Mouse (Mus musculus): ENCODE data around the gene Rrp1b. TPM values are rescaled to one million over a fixed set of nuclear protein-coding genes. Genes with fewer than 3 reads are reported as not detected.
A peak's percentile ranks its signal among the peaks of the same experiment; 100 is the strongest.

The Rrp1b gene
- total and polyA plus RNA-seq, 3 experiments = 78.6 to 84.1 TPM; not detected in 1

GRCm38 (mm10) chr17:32099574-32099942 lies 63.7 kb downstream of the Rrp1b start:
- Histone ChIP-seq H3K4me1 (ENCODE audit: control insufficient read depth in 1 of 2, insufficient read depth in 2 of 2, low read length in 2 of 2) (no peaks in the 10 kb centered on the region), H3K4me3 (ENCODE audit: control insufficient read depth in 1 of 2, insufficient read depth in 1 of 2, low read depth in 2 of 2, low read length in 2 of 2) (no peak overlapping the region), H3K27me3 (ENCODE audit: control insufficient read depth in 1 of 2, insufficient read depth in 2 of 2, low read length in 2 of 2) (no peaks in the 10 kb centered on the region), H3K27ac (ENCODE audit: control insufficient read depth, low read depth, low read length) (no peak overlapping the region), H3K9me3 (replicated peaks; ENCODE audit: insufficient read depth, low read length) (no peaks in the 10 kb centered on the region), H3K79me2 (ENCODE audit: control insufficient read depth, insufficient read depth, low read length, poor library complexity) (no peaks in the 10 kb centered on the region), H3K9ac (ENCODE audit: control insufficient read depth, low read depth, low read length, poor library complexity, severe bottlenecking) (no peak overlapping the region), H3K36me3 (ENCODE audit: control insufficient read depth in 1 of 2, insufficient read depth in 2 of 2, low read length in 2 of 2) (no peaks in the 10 kb centered on the region)
- no peak for DNase-seq (ENCODE audit: low read depth, low spot score)
- TF ChIP-seq SMC3 (IDR thresholded peaks at IDR 0.05; ENCODE audit: low read depth, low read length) = no peak
- no peak for TF ChIP-seq CHD2 (IDR thresholded peaks at IDR 0.05; ENCODE audit: low read length)
- no peak for TF ChIP-seq RCOR1 (IDR thresholded peaks at IDR 0.05; ENCODE audit: low read depth, low read length)
- TF ChIP-seq POLR2AphosphoS2 (IDR thresholded peaks at IDR 0.05; ENCODE audit: low read length) = no peak
- no peak for TF ChIP-seq USF2 (IDR thresholded peaks at IDR 0.05; ENCODE audit: borderline replicate concordance in 1 of 2, insufficient read depth in 1 of 2, low read depth in 1 of 2, low read length in 2 of 2)
- TF ChIP-seq NELFE (IDR thresholded peaks at IDR 0.05; ENCODE audit: low read depth, low read length) = no peak
- no peak for TF ChIP-seq RAD21 (IDR thresholded peaks at IDR 0.05; ENCODE audit: low read depth, low read length)
- TF ChIP-seq ZMIZ1 (IDR thresholded peaks at IDR 0.05; ENCODE audit: low read depth, low read length) = no peak
- TF ChIP-seq E2F4 (IDR thresholded peaks at IDR 0.05; ENCODE audit: borderline replicate concordance, low read depth, low read length) = no peak
- TF ChIP-seq MEF2A (IDR thresholded peaks at IDR 0.05; ENCODE audit: extremely low read depth, insufficient replicate concordance, low read depth, low read length, poor library complexity, severe bottlenecking) = no peak

GRCm38 (mm10) chr17:32099943-32100586 lies 64.2 kb downstream of the Rrp1b start:
- Histone ChIP-seq H3K9me3 (replicated peaks; ENCODE audit: insufficient read depth, low read length) (no peaks in the 10 kb centered on the region), H3K36me3 (ENCODE audit: control insufficient read depth in 1 of 2, insufficient read depth in 2 of 2, low read length in 2 of 2) (no peaks in the 10 kb centered on the region), H3K79me2 (ENCODE audit: control insufficient read depth, insufficient read depth, low read length, poor library complexity) (no peaks in the 10 kb centered on the region), H3K27ac (ENCODE audit: control insufficient read depth, low read depth, low read length) (no peak overlapping the region), H3K4me1 (ENCODE audit: control insufficient read depth in 1 of 2, insufficient read depth in 2 of 2, low read length in 2 of 2) (no peaks in the 10 kb centered on the region), H3K4me3 (ENCODE audit: control insufficient read depth in 1 of 2, insufficient read depth in 1 of 2, low read depth in 2 of 2, low read length in 2 of 2) (no peak overlapping the region), H3K9ac (ENCODE audit: control insufficient read depth, low read depth, low read length, poor library complexity, severe bottlenecking) (no peak overlapping the region), H3K27me3 (ENCODE audit: control insufficient read depth in 1 of 2, insufficient read depth in 2 of 2, low read length in 2 of 2) (no peaks in the 10 kb centered on the region)
- no peak for DNase-seq (ENCODE audit: low read depth, low spot score)
- TF ChIP-seq MXI1 (IDR thresholded peaks at IDR 0.05; ENCODE audit: low read depth, low read length) (no peak), SIN3A (IDR thresholded peaks at IDR 0.05; ENCODE audit: low read length) (no peak), RAD21 (IDR thresholded peaks at IDR 0.05; ENCODE audit: low read depth, low read length) (no peak)

GRCm38 (mm10) chr17:32103054-32103453 lies 67.2 kb downstream of the Rrp1b start:
- no peak overlapping the region for H3K4me3 ChIP-seq (ENCODE audit: control insufficient read depth in 1 of 2, insufficient read depth in 1 of 2, low read depth in 2 of 2, low read length in 2 of 2)
- no peak for DNase-seq (ENCODE audit: low read depth, low spot score)
- H3K4me1 ChIP-seq (ENCODE audit: control insufficient read depth in 1 of 2, insufficient read depth in 2 of 2, low read length in 2 of 2) = peaks cover 2 to 9% of the 10 kb centered on the region in 2 experiments; a peak in 3 of 4 replicates
- H3K9me3 ChIP-seq (replicated peaks; ENCODE audit: insufficient read depth, low read length) = no peaks in the 10 kb centered on the region
- no peaks in the 10 kb centered on the region for H3K27me3 ChIP-seq (ENCODE audit: control insufficient read depth in 1 of 2, insufficient read depth in 2 of 2, low read length in 2 of 2)
- no peak overlapping the region for H3K9ac ChIP-seq (ENCODE audit: control insufficient read depth, low read depth, low read length, poor library complexity, severe bottlenecking)
- TF ChIP-seq MAFK (IDR thresholded peaks at IDR 0.05; ENCODE audit: borderline replicate concordance, low read depth, low read length) (no peak), SMC3 (IDR thresholded peaks at IDR 0.05; ENCODE audit: low read depth, low read length) (0 out of 2 replicates have a peak, but pooled peaks have one; percentile 19), RAD21 (IDR thresholded peaks at IDR 0.05; ENCODE audit: low read depth, low read length) (peak; percentile 29), ZC3H11A (IDR thresholded peaks at IDR 0.05; ENCODE audit: low read depth, low read length) (0 out of 2 replicates have a peak, but pooled peaks have one; percentile 6), TCF12 (IDR thresholded peaks at IDR 0.05; ENCODE audit: low read depth, low read length) (no peak), GATA1 (IDR thresholded peaks at IDR 0.05; ENCODE audit: low read depth, low read length) (no peak), TAL1 (IDR thresholded peaks at IDR 0.05; ENCODE audit: low read length) (no peak), CTCF (IDR thresholded peaks at IDR 0.05 in 2 of 3, conservative IDR thresholded peaks at IDR 0.05 in 1 of 3; ENCODE audit: control insufficient read depth in 1 of 3, insufficient read depth in 1 of 3, low read depth in 2 of 3, low read length in 3 of 3, poor library complexity in 1 of 3, severe bottlenecking in 1 of 3) (peak in 2 of 3 experiments; percentile 46 to 48; a peak in 5 of 6 replicates)
- H3K36me3 ChIP-seq (ENCODE audit: control insufficient read depth in 1 of 2, insufficient read depth in 2 of 2, low read length in 2 of 2) = peaks cover 0 to 8% of the 10 kb centered on the region in 2 experiments; a peak in 2 of 4 replicates
- H3K27ac ChIP-seq (ENCODE audit: control insufficient read depth, low read depth, low read length) = no peak overlapping the region
- H3K79me2 ChIP-seq (ENCODE audit: control insufficient read depth, insufficient read depth, low read length, poor library complexity) = no peaks in the 10 kb centered on the region
